Mouse (Mus musculus): ENCODE data around the gene Wdr45b.

DNA sequence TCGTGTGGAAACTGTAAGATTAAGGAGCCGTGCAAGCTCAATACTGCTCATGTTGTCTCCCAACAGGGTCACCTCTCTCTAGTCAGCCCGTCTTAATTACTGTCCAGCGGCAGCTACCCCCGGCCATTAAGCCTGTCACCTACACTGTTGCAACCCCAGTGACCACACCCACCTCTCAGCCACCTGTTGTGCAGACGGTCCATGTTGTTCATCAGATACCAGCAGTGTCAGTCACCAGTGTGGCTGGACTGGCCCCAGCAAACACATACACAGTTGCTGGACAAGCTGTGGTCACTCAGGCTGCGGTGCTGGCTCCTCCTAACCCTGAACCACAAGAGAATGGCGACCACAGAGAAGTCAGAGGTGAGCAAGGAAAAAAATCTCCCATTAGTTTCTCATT is 55.8 kb downstream of the Wdr45b start:
- TF ChIP-seq CTCF (IDR thresholded peaks at IDR 0.05; ENCODE audit: borderline replicate concordance, control insufficient read depth, extremely low read depth, insufficient read depth, low read length, poor library complexity) (no peak), POLR2A (IDR thresholded peaks at IDR 0.05; ENCODE audit: control insufficient read depth, extremely low read depth, insufficient read depth, low read length, poor library complexity) (no peak)

All from thymus, adult 2 months (tissue).